Mouse (Mus musculus) cerebellum, postnatal 25 days (tissue): ENCODE results near the gene Fnip1.
"Not testable (repeated sequence)": the region's sequence is repeated elsewhere in the genome, so short reads cannot be mapped to it uniquely, and the experiment has no call there.

Experiments
- DNase-seq, 2 experiments: peaks; one replicate each; pipeline ENCODE4 v3.0.0; 2021; ENCODE audit warnings: mixed read lengths in 2 of 2

Gene Fnip1

GRCm38 (mm10) chr11:54437823-54438337, at the start of gene Fnip1:
Gene Fnip1, plus strand, starts transcription at chr11:54438199.
- peak; percentile 95 to 98 for DNase-seq

GRCm38 (mm10) chr11:54390386-54390785, 47.6 kb upstream of the Fnip1 start:
- DNase-seq, result no peak

GRCm38 (mm10) chr11:54391326-54391725, 46.7 kb upstream of the Fnip1 start:
- no peak for DNase-seq

- no peak for DNase-seq
Measured at GRCm38 (mm10) chr11:54396686-54397085, 41.3 kb upstream of the Fnip1 start.

- DNase-seq, result no peak
Measured at GRCm38 (mm10) chr11:54398058-54398457, 39.9 kb upstream of the Fnip1 start.

DNA sequence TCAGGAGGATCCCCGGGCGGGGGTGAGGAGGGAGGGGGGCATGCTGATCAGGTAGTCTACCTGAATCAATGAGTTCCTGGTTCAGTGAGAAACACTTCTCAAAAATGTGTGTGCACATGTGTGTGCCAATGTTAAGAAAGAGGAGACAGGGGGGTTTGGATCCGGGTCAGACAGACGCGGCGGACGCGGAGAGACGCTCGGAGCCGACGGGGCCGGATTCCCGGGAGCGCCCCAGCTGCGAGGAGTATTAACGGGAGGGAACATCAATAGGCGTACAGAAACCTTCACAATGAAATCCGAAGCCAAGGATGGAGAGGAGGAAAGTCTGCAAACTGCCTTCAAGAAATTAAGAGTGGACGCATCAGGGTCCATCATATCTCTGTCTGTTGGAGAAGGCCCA, 37.2 kb upstream of the Fnip1 start:
- DNase-seq, result not testable (repeated sequence)

- no peak for DNase-seq
Measured at GRCm38 (mm10) chr11:54404885-54405284, 33.1 kb upstream of the Fnip1 start.

DNA sequence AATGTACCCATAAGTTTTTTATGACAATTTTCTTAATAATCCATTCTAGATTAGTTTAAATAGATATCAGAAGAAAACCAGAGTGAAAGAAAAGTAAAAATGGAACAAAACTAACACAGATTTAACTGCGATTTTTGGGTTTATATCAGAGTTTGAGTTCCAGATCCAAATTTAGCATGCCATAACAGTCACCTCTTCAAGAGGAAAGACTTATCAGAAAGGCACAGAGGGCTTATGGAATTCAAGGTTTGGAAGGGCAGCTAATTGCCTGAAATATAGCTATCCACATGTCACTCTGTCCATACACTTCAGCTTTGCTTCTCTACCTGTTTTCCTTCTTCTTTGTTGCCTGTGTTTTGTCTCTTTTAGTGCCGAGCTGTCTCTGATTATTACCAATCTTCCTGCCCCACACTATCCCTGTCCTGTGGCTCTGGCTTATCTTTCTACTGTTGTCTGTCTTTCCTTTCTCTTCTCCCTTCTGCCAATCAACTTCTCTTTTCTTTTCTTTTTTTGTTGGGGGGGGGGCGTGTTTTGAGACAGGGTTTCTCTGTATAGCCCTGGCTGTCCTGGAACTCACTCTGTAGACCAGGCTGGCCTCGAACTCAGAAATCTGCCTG, 31.0 kb upstream of the Fnip1 start:
- no peak for DNase-seq

GRCm38 (mm10) chr11:54410612-54411011, 27.4 kb upstream of the Fnip1 start:
- DNase-seq, result no peak

GRCm38 (mm10) chr11:54413017-54413416, 25.0 kb upstream of the Fnip1 start:
- no peak for DNase-seq

DNA sequence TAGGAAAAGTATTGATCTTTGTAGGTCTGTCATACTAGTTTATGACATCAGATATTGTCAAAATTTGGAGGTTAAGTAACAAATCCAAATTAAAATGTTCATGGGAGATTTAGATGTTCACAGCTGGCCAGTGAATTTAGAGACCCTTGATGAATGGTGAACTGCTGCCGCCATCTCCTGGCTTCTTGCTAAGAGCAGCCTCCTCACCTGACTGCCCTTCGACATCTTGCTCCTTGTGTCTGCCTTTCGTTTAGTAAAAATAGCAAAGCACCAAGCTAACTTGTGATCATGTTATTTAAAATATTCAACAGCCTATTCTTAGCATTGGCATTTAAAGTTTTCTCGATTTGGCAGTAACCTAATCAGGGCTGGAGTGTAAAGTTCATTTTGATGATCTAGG, 15.0 kb upstream of the Fnip1 start:
- DNase-seq, result no peak

- DNase-seq, result no peak
Measured at GRCm38 (mm10) chr11:54426267-54426666, 11.7 kb upstream of the Fnip1 start.

DNA sequence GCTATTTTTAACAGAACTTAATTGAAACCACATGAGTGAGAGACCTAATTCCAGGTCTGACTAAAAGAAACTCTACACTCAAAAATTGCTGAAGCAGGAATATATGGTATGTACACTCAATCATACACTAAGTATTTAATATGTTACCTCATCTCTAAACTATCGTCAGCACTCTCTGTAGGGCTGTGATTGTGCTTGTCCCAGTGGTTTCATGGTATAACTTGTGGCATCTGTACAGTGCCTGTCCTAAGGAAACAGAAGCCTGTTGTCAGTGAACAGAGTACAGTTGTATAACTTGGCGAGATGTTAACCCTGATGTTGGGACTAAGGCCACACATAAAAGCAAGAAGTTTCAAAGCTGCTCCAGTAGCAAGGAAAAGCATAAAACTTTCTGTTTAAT, 10.9 kb upstream of the Fnip1 start:
- DNase-seq, result no peak

- DNase-seq, result no peak
Measured at GRCm38 (mm10) chr11:54427695-54428352, 10.2 kb upstream of the Fnip1 start.

DNA sequence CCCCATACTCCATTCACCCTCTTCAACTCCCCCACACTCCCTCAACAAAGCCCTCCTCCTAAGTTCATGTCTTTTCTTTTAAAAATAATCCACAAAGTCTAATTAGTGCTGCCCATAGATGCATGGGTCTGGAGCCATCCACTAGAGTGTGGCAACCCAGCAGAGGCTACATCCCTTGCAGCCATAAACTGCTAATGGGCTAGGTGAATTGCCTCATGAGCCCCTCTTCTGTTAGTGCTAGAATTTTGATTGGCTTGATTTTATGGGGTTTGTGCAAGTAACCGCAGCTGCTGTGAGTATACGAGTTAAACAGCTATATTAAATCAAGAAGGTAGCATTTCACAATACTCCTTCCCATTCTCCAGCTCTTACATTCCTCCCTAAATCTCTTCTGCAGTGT, 8.8 kb upstream of the Fnip1 start:
- DNase-seq, result no peak

- no peak for DNase-seq
Measured at GRCm38 (mm10) chr11:54435797-54436196, 2.2 kb upstream of the Fnip1 start.

DNA sequence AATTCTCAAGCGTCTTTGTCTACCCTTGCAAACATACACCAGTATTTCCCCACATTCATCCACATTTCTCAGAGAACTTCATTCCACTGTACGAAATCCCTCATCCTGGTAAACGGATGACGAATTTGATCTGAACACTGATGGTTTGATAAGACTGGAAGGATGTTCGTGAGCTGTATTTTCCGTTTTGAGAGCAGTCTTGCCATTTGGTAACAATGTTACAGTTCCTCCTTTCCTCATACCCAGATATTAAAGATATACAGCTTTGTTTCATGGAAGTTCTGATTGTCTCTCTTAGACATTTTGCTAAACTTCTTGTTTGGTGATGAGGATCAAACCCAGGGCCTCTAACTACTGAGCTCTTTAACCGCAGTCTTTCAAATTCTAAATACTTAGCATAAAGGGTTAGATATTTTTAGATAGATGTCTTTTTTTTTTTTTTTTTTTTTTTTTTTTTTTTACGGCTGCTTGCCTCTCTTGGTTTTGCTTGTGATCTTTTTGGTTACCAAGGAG, 633 bp upstream of the Fnip1 start:
- DNase-seq, result no peak

GRCm38 (mm10) chr11:54438366-54438781, 375 bp downstream of the Fnip1 start:
- DNase-seq, result peak; percentile 77 to 78

- DNase-seq, result no peak
Measured at GRCm38 (mm10) chr11:54438991-54439690, 1.1 kb downstream of the Fnip1 start.

- no peak for DNase-seq
Measured at GRCm38 (mm10) chr11:54439691-54440029, 1.7 kb downstream of the Fnip1 start.

DNA sequence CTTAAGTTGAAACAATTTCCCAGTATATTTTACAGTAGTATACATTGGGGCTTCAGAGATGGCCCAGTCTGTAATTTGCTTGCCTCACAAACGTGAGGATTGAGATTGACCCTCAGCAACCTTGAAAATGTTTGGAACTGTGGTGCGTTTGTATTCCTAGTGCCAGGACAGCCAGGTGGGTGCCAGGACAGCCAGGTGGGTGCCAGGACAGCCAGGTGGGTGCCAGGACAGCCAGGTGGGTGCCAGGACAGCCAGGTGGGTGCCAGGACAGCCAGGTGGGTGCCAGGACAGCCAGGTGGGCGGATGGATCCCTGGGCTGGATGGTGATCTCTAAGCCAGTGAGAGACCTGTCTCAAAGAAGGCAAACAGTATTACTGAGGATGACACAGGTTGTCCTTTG, 12.8 kb downstream of the Fnip1 start:
- peak; percentile 61 to 65 for DNase-seq

- no peak for DNase-seq
Measured at GRCm38 (mm10) chr11:54454516-54454915, 16.5 kb downstream of the Fnip1 start.

DNA sequence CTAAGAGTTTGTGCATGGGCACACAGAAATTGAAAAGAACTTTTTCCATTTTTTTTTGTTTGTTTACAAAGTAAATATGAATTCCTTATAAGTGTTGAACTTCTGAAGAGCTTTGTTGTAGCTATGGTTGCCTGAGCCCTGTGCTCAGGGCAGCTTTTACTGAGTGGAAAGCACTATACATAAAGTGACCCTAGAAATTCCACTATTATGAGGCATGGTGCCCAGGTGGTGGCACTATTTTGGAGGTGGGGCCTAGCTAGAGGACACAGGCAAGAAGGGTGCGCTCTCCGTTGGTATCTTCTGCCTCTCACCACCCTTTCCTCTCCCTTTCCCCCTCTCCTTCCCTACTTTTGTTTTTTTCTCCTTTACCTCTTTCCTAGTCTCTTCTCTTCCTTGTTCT, 18.9 kb downstream of the Fnip1 start:
- no peak for DNase-seq

- DNase-seq, result no peak
Measured at GRCm38 (mm10) chr11:54458168-54458567, 20.2 kb downstream of the Fnip1 start.
